Mouse (Mus musculus): ENCODE data around the gene Tspan17.

DNA sequence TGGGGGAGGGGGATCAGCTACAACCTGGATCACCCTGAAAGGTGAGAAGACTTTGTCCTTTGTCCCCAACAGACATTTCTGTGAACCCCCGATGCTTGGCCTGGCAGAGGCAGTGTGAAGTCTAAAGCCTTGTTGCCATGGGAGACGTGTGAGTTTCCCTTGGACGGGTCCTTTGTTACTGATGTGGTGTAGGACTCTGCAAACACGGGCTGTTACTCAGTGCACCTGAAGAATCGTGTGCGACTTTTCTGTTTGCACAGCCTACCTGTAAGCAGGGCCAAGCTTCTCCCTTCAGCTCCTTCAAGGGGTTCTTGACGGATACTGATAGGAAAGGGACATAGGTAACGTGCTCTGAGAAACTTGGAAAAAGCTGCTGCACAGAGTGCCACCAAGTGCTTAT is 55.4 kb downstream of the Tspan17 start:
- TF ChIP-seq CTCF (conservative IDR thresholded peaks at IDR 0.05; ENCODE audit: low read length), result no peak
- no peak for TF ChIP-seq NANOG (IDR thresholded peaks at IDR 0.05; ENCODE audit: borderline replicate concordance, low read length)
- no peak for TF ChIP-seq POU5F1 (IDR thresholded peaks at IDR 0.05; ENCODE audit: borderline replicate concordance, low read length)

Measured in E14TG2a.4 (cell line).